Mouse (Mus musculus) hindbrain, embryonic 12.5 days (tissue): ENCODE measurements at regions not wholly inside any gene's neighbourhood (a gene's known extent, or its start where the extent isn't known, plus 50 kb on each side); places are given as distances from the start of the nearest gene placed in this dataset.
"Not testable (repeated sequence)": the region's sequence is repeated elsewhere in the genome, so short reads cannot be mapped to it uniquely, and the experiment has no call there.

Source experiments
- ATAC-seq: fragments of 200-750 bp; cut with Nextera tagmentation; 2 replicates; pipeline ENCODE4 v1.8.0; 2017; ENCODE audit warnings: moderate TSS enrichment; ENCODE audit not compliant: low FRiP score
- H3K27ac ChIP-seq: fragments of 300-500 bp; sonication (generic); 2 replicates; pipeline ENCODE4 v1.5.1; 2016; ENCODE audit warnings: mild to moderate bottlenecking
- H3K27me3 ChIP-seq: fragments of 300-500 bp; sonication (generic); 2 replicates; pipeline ENCODE4 v1.6.1; 2016; ENCODE audit warnings: mild to moderate bottlenecking
- H3K36me3 ChIP-seq: fragments of 300-500 bp; sonication (generic); 2 replicates; pipeline ENCODE4 v1.6.1; 2016; ENCODE audit warnings: mild to moderate bottlenecking
- H3K4me1 ChIP-seq: fragments of 300-500 bp; sonication (generic); 2 replicates; pipeline ENCODE4 v1.6.1; 2016
- H3K4me2 ChIP-seq: fragments of 300-500 bp; sonication (generic); replicated peaks from 2 replicates; pipeline ENCODE4 v1.6.1; 2016; ENCODE audit warnings: mild to moderate bottlenecking
- H3K4me3 ChIP-seq: fragments of 300-500 bp; sonication (generic); 2 replicates; pipeline ENCODE4 v1.5.1; 2016; ENCODE audit warnings: mild to moderate bottlenecking
- H3K9ac ChIP-seq: fragments of 300-500 bp; sonication (generic); 2 replicates; pipeline ENCODE4 v1.6.1; 2016; ENCODE audit warnings: mild to moderate bottlenecking, moderate library complexity
- H3K9me3 ChIP-seq: fragments of 300-500 bp; sonication (generic); replicated peaks from 2 replicates; pipeline ENCODE4 v1.6.1; 2016; ENCODE audit warnings: mild to moderate bottlenecking
- WGBS: fragments of 180-500 bp; shearing (Covaris S2); methylation state at CpG from one replicate; pipeline ENCODE4 v1.1.7; 2016; 5-methylcytosine and 5-hydroxymethylcytosine counted together

- H3K9me3 ChIP-seq: no peaks in the 10 kb centered on the region
- peak overlapping the region; percentile 71 for H3K27ac ChIP-seq
- 20% methylated on average over 18 of the region's 18 CpGs for WGBS
- no peaks in the 10 kb centered on the region for H3K36me3 ChIP-seq
- peak; percentile 94 for ATAC-seq
- H3K4me1 ChIP-seq: 0 out of 2 replicates have a peak, but pooled peaks cover 4% of the 10 kb centered on the region
- H3K9ac ChIP-seq: no peak overlapping the region
- H3K27me3 ChIP-seq: no peaks in the 10 kb centered on the region
- no peak overlapping the region for H3K4me3 ChIP-seq
- peak overlapping the region; percentile 35 for H3K4me2 ChIP-seq
Observed at GRCm38 (mm10) chr7:92984701-92985682, 94.7 kb upstream of the Fam181b start.

GRCm38 (mm10) chr7:92985683-92986070, 94.0 kb upstream of the Fam181b start:
- 66% methylated on average over 2 of the region's 2 CpGs for WGBS
- ATAC-seq: no peak
- no peak overlapping the region for H3K4me3 ChIP-seq
- no peak overlapping the region for H3K27ac ChIP-seq
- no peaks in the 10 kb centered on the region for H3K9me3 ChIP-seq
- no peak overlapping the region for H3K4me2 ChIP-seq
- 0 out of 2 replicates have a peak, but pooled peaks cover 4% of the 10 kb centered on the region for H3K4me1 ChIP-seq
- H3K27me3 ChIP-seq: no peaks in the 10 kb centered on the region
- no peaks in the 10 kb centered on the region for H3K36me3 ChIP-seq
- H3K9ac ChIP-seq: no peak overlapping the region

GRCm38 (mm10) chr7:92998886-92999285, 80.8 kb upstream of the Fam181b start:
- Histone ChIP-seq H3K9me3 (no peaks in the 10 kb centered on the region), H3K9ac (no peak overlapping the region), H3K27me3 (no peaks in the 10 kb centered on the region), H3K4me2 (no peak overlapping the region), H3K36me3 (no peaks in the 10 kb centered on the region), H3K4me1 (no peaks in the 10 kb centered on the region), H3K4me3 (no peak overlapping the region), H3K27ac (no peak overlapping the region)
- 82% methylated on average over 3 of the region's 3 CpGs for WGBS
- ATAC-seq: no peak

- H3K27ac ChIP-seq, H3K9ac ChIP-seq, H3K4me1 ChIP-seq, H3K27me3 ChIP-seq, H3K4me3 ChIP-seq, H3K4me2 ChIP-seq, ATAC-seq, H3K36me3 ChIP-seq, H3K9me3 ChIP-seq: not testable (repeated sequence)
- WGBS: 41% methylated on average over 5 of the region's 5 CpGs
Observed at GRCm38 (mm10) chr7:93006694-93007231, 72.9 kb upstream of the Fam181b start.

GRCm38 (mm10) chr7:93007721-93008120, 71.9 kb upstream of the Fam181b start:
- H3K4me3 ChIP-seq: no peak overlapping the region
- H3K36me3 ChIP-seq: no peaks in the 10 kb centered on the region
- no peaks in the 10 kb centered on the region for H3K9me3 ChIP-seq
- ATAC-seq: no peak
- no peaks in the 10 kb centered on the region for H3K27me3 ChIP-seq
- no peak overlapping the region for H3K9ac ChIP-seq
- H3K4me1 ChIP-seq: no peaks in the 10 kb centered on the region
- WGBS: 50% methylated on average over 4 of the region's 4 CpGs
- no peak overlapping the region for H3K4me2 ChIP-seq
- H3K27ac ChIP-seq: no peak overlapping the region

- Histone ChIP-seq H3K4me2 (no peak overlapping the region), H3K9me3 (no peaks in the 10 kb centered on the region), H3K4me1 (peaks cover 3% of the 10 kb centered on the region; the same call in 1 of the 2 replicates), H3K4me3 (no peak overlapping the region), H3K27ac (no peak overlapping the region), H3K36me3 (no peaks in the 10 kb centered on the region), H3K27me3 (no peaks in the 10 kb centered on the region), H3K9ac (no peak overlapping the region)
- no peak for ATAC-seq
- 82% methylated on average over 1 of the region's 1 CpGs for WGBS
Observed at GRCm38 (mm10) chr7:93019390-93019789, 60.3 kb upstream of the Fam181b start.

GRCm38 (mm10) chr7:93023489-93024130, 56.1 kb upstream of the Fam181b start:
- Histone ChIP-seq H3K4me1 (peaks cover 3% of the 10 kb centered on the region; the same call in 1 of the 2 replicates), H3K4me3 (no peak overlapping the region), H3K4me2 (no peak overlapping the region), H3K27me3 (no peaks in the 10 kb centered on the region), H3K27ac (no peak overlapping the region), H3K36me3 (no peaks in the 10 kb centered on the region), H3K9ac (no peak overlapping the region), H3K9me3 (no peaks in the 10 kb centered on the region)
- no peak for ATAC-seq
- 64% methylated on average over 5 of the region's 5 CpGs for WGBS

- no peak overlapping the region for H3K4me3 ChIP-seq
- ATAC-seq: no peak; the same call in 1 of the 2 replicates
- 41% methylated on average over 4 of the region's 4 CpGs for WGBS
- H3K4me1 ChIP-seq: peaks cover 3% of the 10 kb centered on the region; the same call in 1 of the 2 replicates
- no peak overlapping the region for H3K27ac ChIP-seq
- H3K4me2 ChIP-seq: no peak overlapping the region
- H3K9ac ChIP-seq: no peak overlapping the region
- no peaks in the 10 kb centered on the region for H3K36me3 ChIP-seq
- no peaks in the 10 kb centered on the region for H3K27me3 ChIP-seq
- H3K9me3 ChIP-seq: no peaks in the 10 kb centered on the region; the same call in 1 of the 2 replicates
Observed at GRCm38 (mm10) chr7:93026231-93026630, 53.4 kb upstream of the Fam181b start.
